Mouse (Mus musculus) ES-E14 (cell line): ENCODE measurements around the gene Eif3l. TPM values are rescaled to one million over a fixed set of nuclear protein-coding genes. Genes with fewer than 3 reads are reported as not detected.

Source experiments
- DNase-seq: peaks from one replicate; pipeline ENCODE4 v3.0.0-alpha.2; 2013; ENCODE audit warnings: low read depth, low spot score
- H3K27ac ChIP-seq: 2 replicates; pipeline ENCODE4 v1.5.1; 2012; ENCODE audit warnings: low read depth, mild to moderate bottlenecking, low read length, moderate library complexity, mixed read lengths; ENCODE audit not compliant: poor library complexity, insufficient read depth, severe bottlenecking
- H3K36me3 ChIP-seq: 2 replicates; pipeline ENCODE4 v1.6.1; 2012; ENCODE audit warnings: mild to moderate bottlenecking, low read length, moderate library complexity, mixed read lengths; ENCODE audit not compliant: control insufficient read depth, poor library complexity, insufficient read depth, severe bottlenecking
- H3K4me1 ChIP-seq, 2 experiments: fragments of 150-350 bp in 1 of 2; sonication (generic) in 1 of 2; 2 replicates each; pipeline ENCODE4 v1.6.1; 2012; ENCODE audit warnings: low read length in 2 of 2, mild to moderate bottlenecking in 1 of 2, mixed read lengths in 1 of 2; ENCODE audit not compliant: control insufficient read depth in 2 of 2, insufficient read depth in 2 of 2, poor library complexity in 1 of 2
- H3K4me3 ChIP-seq, 2 experiments: fragments of 150-350 bp in 1 of 2; sonication (generic) in 1 of 2; 2 replicates each; pipeline ENCODE4 v1.5.1; 2012; ENCODE audit warnings: low read length in 2 of 2, low read depth in 1 of 2, mild to moderate bottlenecking in 1 of 2, mixed read lengths in 1 of 2; ENCODE audit not compliant: insufficient read depth in 1 of 2, poor library complexity in 1 of 2, severe bottlenecking in 1 of 2
- H3K9ac ChIP-seq: 2 replicates; pipeline ENCODE4 v1.6.1; 2012; ENCODE audit warnings: low read depth, mild to moderate bottlenecking, low read length, mixed read lengths; ENCODE audit not compliant: poor library complexity, insufficient read depth, severe bottlenecking
- H3K9me3 ChIP-seq: fragments of 150-350 bp; sonication (generic); 2 replicates; pipeline ENCODE4 v1.6.1; 2012; ENCODE audit warnings: low read depth, mild to moderate bottlenecking, low read length; ENCODE audit not compliant: control insufficient read depth, insufficient read depth
- CHD2 ChIP-seq: IDR thresholded peaks from 2 replicates; pipeline ENCODE4 v1.6.1; 2014; ENCODE audit warnings: mild to moderate bottlenecking, low read depth, low read length, inconsistent platforms
- HCFC1 ChIP-seq: IDR thresholded peaks from 2 replicates; pipeline ENCODE4 v1.6.1; 2012; ENCODE audit warnings: low read length, inconsistent platforms, borderline replicate concordance; ENCODE audit not compliant: insufficient read depth
- MAFK ChIP-seq: IDR thresholded peaks from 2 replicates; pipeline ENCODE4 v1.6.1; 2014; ENCODE audit warnings: mild to moderate bottlenecking, low read depth, low read length, inconsistent platforms; ENCODE audit not compliant: insufficient read depth
- ZC3H11A ChIP-seq: IDR thresholded peaks from 2 replicates; pipeline ENCODE4 v1.6.1; 2012; ENCODE audit warnings: low read depth, mild to moderate bottlenecking, inconsistent platforms, low read length, borderline replicate concordance
- ZNF384 ChIP-seq: IDR thresholded peaks from 2 replicates; pipeline ENCODE4 v1.6.1; 2012; ENCODE audit warnings: low read depth, low read length, inconsistent platforms
- in situ Hi-C, 2 experiments: fragments of 600-800 bp; cut with MboI; formaldehyde crosslinking; loops; one replicate each; pipeline ENCODE4 v1.15.1; 2025; ENCODE audit warnings: low sequenced_read_pairs in 2 of 2, inconsistent platforms in 1 of 2; ENCODE audit not compliant: unreplicated experiment in 2 of 2
- total RNA-seq: library from RNA; depleted of rRNA; stranded (reverse); fragments of 300-350 nt; gene quantifications from 2 replicates; pipeline ENCODE4 v1.2.3, GENCODE M21; 2012

Gene Eif3l
- total RNA-seq, 1 experiment, result 380 TPM

GRCm38 (mm10) chr15:79057850-79058249 is 17.1 kb upstream of the Eif3l start:
- H3K4me1 ChIP-seq, result no peaks in the 10 kb centered on the region
- no peak overlapping the region for H3K9ac ChIP-seq
- H3K27ac ChIP-seq, result no peak overlapping the region
- DNase-seq, result no peak
- H3K9me3 ChIP-seq, result no peaks in the 10 kb centered on the region
- no peak overlapping the region for H3K4me3 ChIP-seq
- in situ Hi-C loops, result no loop called here
- TF ChIP-seq HCFC1, result no peak
- no peak for TF ChIP-seq MAFK
- no peak for TF ChIP-seq ZNF384
- TF ChIP-seq ZC3H11A, result no peak
- no peak for TF ChIP-seq CHD2
- H3K36me3 ChIP-seq, result peaks cover 29% of the 10 kb centered on the region; the same call in 1 of the 2 replicates

DNA sequence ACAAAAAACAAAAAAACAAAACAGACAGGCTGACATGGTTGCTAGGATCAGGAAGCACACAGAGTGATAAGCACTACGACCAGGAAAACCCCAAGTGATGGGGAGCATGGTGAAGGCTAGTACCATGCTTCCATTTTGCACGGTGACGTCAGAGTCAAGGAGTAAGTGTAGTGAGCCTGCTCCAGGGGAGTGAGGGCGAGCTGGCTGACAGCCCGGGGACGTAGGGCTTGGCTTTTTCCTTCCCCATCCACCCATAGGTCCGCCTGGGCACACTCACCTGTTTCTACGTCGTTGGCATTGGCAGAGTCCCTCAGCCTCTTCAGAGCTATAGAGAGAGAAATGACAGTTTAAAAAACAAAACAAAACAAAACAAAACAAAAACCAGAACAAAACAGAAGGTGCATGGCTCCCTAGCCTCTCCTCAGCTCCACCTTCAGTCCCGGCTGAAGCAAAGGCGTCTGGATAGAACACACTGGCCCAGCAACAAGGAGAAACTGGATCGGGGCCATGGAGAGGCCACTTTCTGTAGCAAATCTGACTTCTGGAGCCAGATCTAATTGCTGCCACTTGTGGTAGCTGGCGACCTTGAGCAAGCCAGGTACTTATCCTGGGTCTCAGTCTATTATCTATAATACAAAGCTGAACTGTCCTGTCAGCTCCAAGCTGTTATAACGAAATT is 14.0 kb upstream of the Eif3l start:
- Histone ChIP-seq H3K9ac (no peak overlapping the region), H3K36me3 (peaks cover 8% of the 10 kb centered on the region; the same call in 1 of the 2 replicates), H3K9me3 (no peaks in the 10 kb centered on the region), H3K4me1 (peaks cover 4 to 13% of the 10 kb centered on the region in 2 experiments; a peak in 3 of 4 replicates), H3K4me3 (no peak overlapping the region), H3K27ac (no peak overlapping the region)
- in situ Hi-C loops, result no loop called here
- TF ChIP-seq MAFK (no peak), ZNF384 (no peak), HCFC1 (no peak), CHD2 (no peak), ZC3H11A (no peak)
- DNase-seq, result no peak

GRCm38 (mm10) chr15:79062376-79063159 is 12.4 kb upstream of the Eif3l start, which contains the start of gene Ankrd54:
Gene Ankrd54 (minus strand): TSS chr15:79062893.
- H3K4me1 ChIP-seq, result peaks cover 4 to 17% of the 10 kb centered on the region in 2 experiments; a peak in 3 of 4 replicates
- TF ChIP-seq CHD2 (peak; percentile 98), HCFC1 (peak; percentile 40; the same call in 1 of the 2 replicates), ZNF384 (no peak), ZC3H11A (no peak)
- in situ Hi-C loops, result no loop called here
- H3K9ac ChIP-seq, result peak within 1 kb of the TSS; percentile 88
- H3K27ac ChIP-seq, result no peak within 1 kb of the TSS
- no peaks in the 10 kb centered on the region for H3K9me3 ChIP-seq
- H3K36me3 ChIP-seq, result peaks cover 3% of the 10 kb centered on the region; the same call in 1 of the 2 replicates
- peak within 1 kb of the TSS; percentile 72 to 95 for H3K4me3 ChIP-seq
- peak; percentile 99 for DNase-seq

GRCm38 (mm10) chr15:79063160-79063740 is 11.7 kb upstream of the Eif3l start:
- TF ChIP-seq MAFK (no peak), ZNF384 (peak; percentile 98)
- in situ Hi-C loops, result no loop called here
- peaks cover 3% of the 10 kb centered on the region; the same call in 1 of the 2 replicates for H3K36me3 ChIP-seq
- peak overlapping the region; percentile 17 to 66; a peak in 3 of 4 replicates for H3K4me3 ChIP-seq
- H3K9me3 ChIP-seq, result no peaks in the 10 kb centered on the region
- no peak for DNase-seq
- peaks cover 4 to 17% of the 10 kb centered on the region in 2 experiments; a peak in 3 of 4 replicates for H3K4me1 ChIP-seq
- H3K27ac ChIP-seq, result no peak overlapping the region
- peak overlapping the region; percentile 61; the same call in 1 of the 2 replicates for H3K9ac ChIP-seq
